Mouse (Mus musculus) thymus, adult 2 months (tissue): ENCODE data around the gene Mast1.

Experiments used
- CTCF ChIP-seq: fragments of 200-500 bp; IDR thresholded peaks from 2 replicates; pipeline ENCODE4 v1.5.1; 2012; ENCODE audit warnings: mild to moderate bottlenecking, control low read depth, low read length, moderate library complexity, borderline replicate concordance; ENCODE audit not compliant: control insufficient read depth, poor library complexity, insufficient read depth; ENCODE audit errors: extremely low read depth
- POLR2A ChIP-seq: fragments of 200-500 bp; IDR thresholded peaks from 2 replicates; pipeline ENCODE4 v1.6.1; 2012; ENCODE audit warnings: mild to moderate bottlenecking, low read length, control low read depth, moderate library complexity; ENCODE audit not compliant: control insufficient read depth, poor library complexity, insufficient read depth; ENCODE audit errors: extremely low read depth

DNA sequence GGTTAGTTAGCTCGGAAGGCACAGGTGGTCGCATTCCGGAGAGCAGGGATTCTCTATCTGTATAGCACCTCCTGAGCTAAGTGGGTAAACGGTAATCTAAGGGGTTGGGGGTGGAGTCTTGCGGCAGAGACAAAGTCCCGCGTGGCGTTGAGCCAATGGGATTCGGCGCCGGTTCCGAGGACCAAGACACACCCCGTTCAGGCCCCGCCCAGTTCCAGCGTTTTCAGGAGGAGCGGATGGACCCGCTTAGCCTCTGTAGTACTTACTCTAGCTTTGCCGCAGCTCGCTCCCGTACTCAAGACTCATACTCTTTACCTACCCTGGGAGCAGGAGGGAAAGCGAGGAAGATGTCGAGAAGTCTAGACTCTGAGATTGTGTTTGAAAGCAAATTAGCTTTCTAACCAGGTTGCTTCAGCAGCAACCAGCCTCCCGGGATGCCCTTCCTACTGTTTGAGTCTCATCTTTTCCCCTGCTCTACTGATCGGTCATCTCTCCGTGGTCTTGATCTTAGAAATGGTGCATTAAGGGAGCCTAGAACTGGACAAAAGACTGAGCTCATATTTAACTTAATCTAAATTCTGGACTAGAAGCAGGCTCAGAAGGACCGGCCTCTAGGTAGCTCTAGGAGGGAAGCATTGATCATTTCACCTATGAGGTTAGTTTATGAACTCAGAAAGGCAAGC lies 7.5 kb upstream of the Mast1 start:
- no peak for TF ChIP-seq CTCF
- no peak for TF ChIP-seq POLR2A
